Mouse (Mus musculus) kidney, adult 2 months (tissue): ENCODE measurements around the gene Lingo4. TPM values are rescaled to one million over a fixed set of nuclear protein-coding genes. Genes with fewer than 3 reads are reported as not detected.
A peak's percentile ranks its signal among the peaks of the same experiment; 100 is the strongest.

ENCODE experiments used
- DNase-seq: peaks from one replicate; pipeline ENCODE4 v3.0.0; 2021
- H3K27ac ChIP-seq: fragments of 200-500 bp; 2 replicates; pipeline ENCODE4 v1.5.1; 2012; ENCODE audit warnings: low read depth, low read length, control low read depth, inconsistent platforms; ENCODE audit not compliant: insufficient read depth
- H3K27me3 ChIP-seq: fragments of 200-500 bp; replicated peaks from 2 replicates; pipeline ENCODE4 v1.6.1; 2012; ENCODE audit warnings: mild to moderate bottlenecking, moderate library complexity, low read length, inconsistent platforms; ENCODE audit not compliant: control insufficient read depth, insufficient read depth
- H3K36me3 ChIP-seq: fragments of 200-500 bp; 2 replicates; pipeline ENCODE4 v1.6.1; 2012; ENCODE audit warnings: mild to moderate bottlenecking, moderate library complexity, low read length, inconsistent platforms; ENCODE audit not compliant: control insufficient read depth, insufficient read depth
- H3K4me1 ChIP-seq: fragments of 200-500 bp; 2 replicates; pipeline ENCODE4 v1.6.1; 2011; ENCODE audit warnings: low read length; ENCODE audit not compliant: control insufficient read depth, insufficient read depth
- H3K4me3 ChIP-seq: fragments of 200-500 bp; 2 replicates; pipeline ENCODE4 v1.5.1; 2011; ENCODE audit warnings: mild to moderate bottlenecking, low read depth, low read length, control low read depth; ENCODE audit not compliant: insufficient read depth
- CTCF ChIP-seq: fragments of 200-500 bp; conservative IDR thresholded peaks from 2 replicates; pipeline ENCODE4 v1.5.1; 2011; ENCODE audit warnings: low read depth, mild to moderate bottlenecking, control low read depth, low read length, moderate library complexity, mixed read lengths; ENCODE audit not compliant: insufficient read depth, insufficient read length
- POLR2A ChIP-seq: fragments of 200-500 bp; IDR thresholded peaks from one replicate; pipeline ENCODE4 v1.6.1; 2011; ENCODE audit warnings: low read depth, low read length, control low read depth
- WGBS: fragments of 180-500 bp; shearing (Covaris S2); methylation state at CpG from one replicate; pipeline ENCODE4 v1.1.7; 2018; 5-methylcytosine and 5-hydroxymethylcytosine counted together
- polyA plus RNA-seq: library from polyadenylated mRNA; depleted of rRNA; stranded (reverse); fragments of >200 nt; gene quantifications from 2 replicates; pipeline ENCODE4 v1.2.3, GENCODE M21; 2012

Lingo4 gene
- polyA plus RNA-seq, 1 experiment: 0.20 TPM

DNA sequence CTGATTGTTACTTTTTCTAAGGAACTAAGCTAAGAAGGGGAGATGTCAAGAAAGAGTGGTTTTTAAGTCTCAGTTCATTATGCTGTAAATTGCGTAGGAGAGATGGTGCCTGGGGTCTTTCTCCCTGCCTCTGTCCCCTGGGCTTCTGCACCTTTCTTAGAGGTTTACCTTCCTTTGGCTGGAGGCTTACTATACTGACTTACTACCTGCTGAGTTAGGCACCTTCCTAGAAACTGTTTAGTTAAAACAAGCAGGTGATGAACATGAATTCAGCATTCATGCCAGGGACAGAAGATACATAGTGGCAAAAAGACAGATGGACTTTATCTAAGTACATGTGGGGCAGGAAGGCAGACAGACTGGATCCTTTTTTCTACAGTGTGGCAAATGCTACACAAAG lies 2.0 kb upstream of the Lingo4 start:
- Histone ChIP-seq H3K27ac (no peak overlapping the region), H3K36me3 (no peaks in the 10 kb centered on the region; the same call in 1 of the 2 replicates), H3K4me1 (no peaks in the 10 kb centered on the region; the same call in 1 of the 2 replicates), H3K27me3 (no peaks in the 10 kb centered on the region), H3K4me3 (no peak overlapping the region)
- WGBS: 80% methylated on average over 1 of the region's 1 CpGs
- DNase-seq: no peak
- no peak for TF ChIP-seq CTCF
- TF ChIP-seq POLR2A: no peak

DNA sequence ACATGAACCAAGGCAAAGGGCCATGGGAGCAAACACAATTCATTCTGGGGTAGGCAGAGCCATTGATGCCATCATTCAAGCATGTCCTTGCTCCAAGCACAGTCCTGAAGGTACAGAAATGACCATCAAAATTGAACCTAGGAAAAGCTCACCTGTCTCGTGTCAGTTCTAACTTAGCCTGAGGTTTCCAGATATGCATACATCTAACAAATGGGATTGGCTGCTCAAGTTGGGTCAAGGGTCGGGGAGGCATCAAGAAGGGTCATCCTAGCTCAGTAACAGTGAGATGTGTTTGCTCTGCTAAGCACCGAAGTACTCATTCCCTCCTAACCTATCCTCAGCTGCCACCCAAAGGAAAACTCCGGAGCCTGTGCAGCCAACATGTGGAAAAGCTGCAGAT lies 1.5 kb upstream of the Lingo4 start:
- Histone ChIP-seq H3K36me3 (no peaks in the 10 kb centered on the region; the same call in 1 of the 2 replicates), H3K27me3 (no peaks in the 10 kb centered on the region), H3K4me1 (no peaks in the 10 kb centered on the region; the same call in 1 of the 2 replicates), H3K4me3 (no peak overlapping the region), H3K27ac (no peak overlapping the region)
- DNase-seq: no peak
- 85% methylated on average over 4 of the region's 4 CpGs for WGBS
- no peak for TF ChIP-seq POLR2A
- no peak for TF ChIP-seq CTCF

DNA sequence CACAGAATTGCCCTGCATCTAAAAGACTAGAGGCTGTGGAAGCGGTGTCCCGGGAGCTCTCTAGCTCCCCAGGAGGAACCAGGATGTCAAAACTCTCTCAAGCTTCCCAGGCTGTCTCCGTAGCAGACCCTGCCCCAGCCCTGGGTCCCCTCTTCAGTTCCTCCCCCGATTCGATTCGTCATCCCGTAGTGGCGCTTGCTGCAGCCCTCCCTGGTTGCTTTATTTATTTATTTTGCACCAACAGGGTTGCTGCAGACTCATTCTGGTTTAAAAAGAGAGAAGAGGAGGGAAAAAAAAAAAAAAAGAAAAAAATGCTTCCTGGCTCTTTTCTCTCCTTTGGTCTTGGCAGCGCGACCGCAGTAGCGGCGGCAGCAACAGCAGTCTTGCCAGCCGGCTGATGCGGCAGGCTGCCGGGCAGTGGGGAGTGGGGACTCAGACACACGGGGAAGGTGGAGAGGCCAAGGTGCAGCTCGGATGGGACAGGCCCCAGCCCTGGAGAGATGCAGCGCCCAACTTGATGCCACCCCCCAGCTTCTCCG lies 695 bp downstream of the Lingo4 start:
- DNase-seq: no peak
- H3K36me3 ChIP-seq: no peaks in the 10 kb centered on the region
- no peak overlapping the region for H3K4me3 ChIP-seq
- TF ChIP-seq CTCF (no peak), POLR2A (peak; percentile 13)
- no peak overlapping the region for H3K27ac ChIP-seq
- H3K27me3 ChIP-seq: no peaks in the 10 kb centered on the region
- WGBS: 4% methylated on average over 20 of the region's 20 CpGs
- no peaks in the 10 kb centered on the region; the same call in 1 of the 2 replicates for H3K4me1 ChIP-seq

DNA sequence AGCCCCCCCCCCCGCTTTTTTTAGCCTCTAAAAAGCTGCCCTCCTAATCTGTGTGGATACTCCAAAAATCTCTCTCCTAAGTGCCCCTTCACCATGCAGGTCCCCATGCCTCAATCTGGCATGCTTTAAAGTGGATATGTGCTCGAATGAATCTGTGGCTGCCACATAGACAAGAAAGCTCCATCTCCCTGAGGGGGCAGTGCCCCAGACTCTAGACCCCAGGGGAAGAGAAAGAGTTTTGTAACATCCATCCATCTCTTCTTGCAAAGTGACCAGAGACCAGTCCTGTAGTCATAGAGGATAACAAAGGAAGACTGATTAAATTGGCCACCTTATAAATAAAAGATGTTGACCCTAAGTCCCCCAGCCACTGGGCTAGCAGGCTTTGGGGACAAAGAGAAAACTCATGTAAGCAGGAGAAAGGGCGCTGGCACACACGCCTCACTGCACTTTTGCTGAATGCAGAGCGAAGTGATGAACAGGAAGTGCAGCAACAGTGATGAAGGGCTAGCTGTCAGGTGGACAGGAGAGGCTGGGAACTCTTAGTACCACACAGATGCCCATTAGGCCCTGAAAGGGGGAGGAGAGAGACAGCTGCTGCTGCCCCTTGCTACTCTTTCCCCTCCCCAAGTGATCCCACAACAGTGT lies 1.5 kb downstream of the Lingo4 start:
- H3K4me1 ChIP-seq: no peaks in the 10 kb centered on the region; the same call in 1 of the 2 replicates
- WGBS: 47% methylated on average over 5 of the region's 5 CpGs
- H3K27ac ChIP-seq: no peak overlapping the region
- H3K27me3 ChIP-seq: no peaks in the 10 kb centered on the region
- no peak for TF ChIP-seq CTCF
- no peak for TF ChIP-seq POLR2A
- no peaks in the 10 kb centered on the region for H3K36me3 ChIP-seq
- H3K4me3 ChIP-seq: no peak overlapping the region
- no peak for DNase-seq

DNA sequence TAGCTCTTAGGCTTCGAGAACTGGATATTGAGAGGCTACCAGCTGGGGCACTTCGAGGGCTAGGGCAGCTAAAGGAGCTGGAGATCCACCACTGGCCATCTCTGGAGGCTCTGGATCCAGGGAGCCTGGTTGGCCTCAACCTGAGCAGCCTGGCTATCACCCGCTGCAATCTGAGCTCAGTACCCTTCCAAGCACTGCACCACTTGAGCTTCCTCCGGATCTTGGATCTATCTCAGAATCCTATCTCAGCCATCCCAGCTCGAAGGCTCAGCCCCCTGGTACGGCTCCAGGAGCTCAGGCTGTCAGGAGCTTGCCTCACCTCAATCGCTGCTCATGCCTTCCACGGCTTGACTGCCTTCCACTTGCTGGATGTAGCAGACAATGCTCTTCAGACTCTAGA lies 4.1 kb downstream of the Lingo4 start:
- Histone ChIP-seq H3K36me3 (no peaks in the 10 kb centered on the region), H3K4me1 (peaks cover 3% of the 10 kb centered on the region; the same call in 1 of the 2 replicates), H3K4me3 (no peak overlapping the region), H3K27ac (no peak overlapping the region), H3K27me3 (no peaks in the 10 kb centered on the region)
- TF ChIP-seq POLR2A (no peak), CTCF (no peak)
- no peak for DNase-seq
- WGBS: 73% methylated on average over 8 of the region's 8 CpGs

DNA sequence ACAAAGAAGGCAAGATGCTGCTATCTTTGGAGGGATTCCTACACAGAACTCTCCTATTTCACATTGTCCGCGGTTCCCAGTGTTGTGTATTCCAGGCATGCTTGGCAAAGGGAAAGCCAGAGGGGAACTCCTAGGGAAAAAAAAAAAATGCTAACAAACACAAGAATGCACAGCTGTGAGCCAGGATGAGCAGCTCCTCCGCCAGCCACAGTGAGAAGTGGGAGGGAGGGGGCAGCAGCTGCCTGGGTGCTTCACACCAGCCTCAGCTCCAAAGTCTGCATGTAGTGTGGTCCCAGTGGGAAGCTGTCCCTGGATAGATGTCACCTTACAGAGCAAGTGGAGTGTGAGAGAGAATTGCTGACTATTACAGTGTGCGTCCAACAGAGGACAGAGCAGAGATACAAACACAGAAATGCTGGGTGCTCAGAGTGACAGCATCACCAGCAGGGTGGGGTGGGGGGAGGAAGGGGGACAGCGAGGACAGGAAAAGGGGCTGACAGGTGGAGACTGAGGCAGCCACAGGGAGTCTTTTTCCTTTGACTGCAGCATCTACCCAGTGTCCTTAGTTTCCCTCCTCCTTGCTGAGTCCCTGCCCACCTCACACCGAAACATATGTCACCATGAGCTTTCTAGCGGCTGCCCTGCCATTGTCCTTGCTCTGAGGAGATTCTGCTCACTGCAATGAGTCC lies 6.2 kb downstream of the Lingo4 start:
- 32% methylated on average over 7 of the region's 7 CpGs for WGBS
- Histone ChIP-seq H3K36me3 (no peaks in the 10 kb centered on the region), H3K4me3 (no peak overlapping the region)

DNA sequence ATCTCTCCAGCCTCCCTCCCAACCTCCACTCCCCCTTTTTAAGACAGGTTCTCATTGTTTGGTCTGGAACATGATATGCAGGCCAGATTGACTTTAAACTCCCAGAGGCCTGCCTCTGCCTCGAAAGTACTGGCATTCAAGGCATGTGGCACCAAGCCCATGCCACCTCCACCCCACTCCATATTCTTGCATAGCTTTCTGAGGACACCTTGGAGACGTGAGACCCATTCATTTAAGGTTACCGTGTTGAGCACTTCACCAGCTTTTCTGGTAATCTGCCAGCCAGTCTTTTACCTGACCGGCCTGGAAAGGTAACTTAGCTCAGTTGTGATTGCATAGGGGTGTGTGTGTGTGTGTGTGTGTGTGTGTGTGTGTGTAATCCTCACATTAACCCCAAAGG lies 7.2 kb downstream of the Lingo4 start:
- peak; percentile 40 for DNase-seq
- 0 out of 2 replicates have a peak, but pooled peaks cover 3% of the 10 kb centered on the region for H3K4me1 ChIP-seq
- 32% methylated on average over 4 of the region's 4 CpGs for WGBS

More for the DNA sequence above, 6.2 kb downstream of the Lingo4 start:
- no peak for DNase-seq
- no peak overlapping the region for H3K27ac ChIP-seq
- 0 out of 2 replicates have a peak, but pooled peaks cover 3% of the 10 kb centered on the region for H3K4me1 ChIP-seq
- TF ChIP-seq CTCF (no peak), POLR2A (no peak)
- no peaks in the 10 kb centered on the region for H3K27me3 ChIP-seq

More for the DNA sequence above, 7.2 kb downstream of the Lingo4 start:
- no peaks in the 10 kb centered on the region for H3K27me3 ChIP-seq
- H3K27ac ChIP-seq: no peak overlapping the region
- no peak overlapping the region for H3K4me3 ChIP-seq
- TF ChIP-seq POLR2A (no peak), CTCF (no peak)
- H3K36me3 ChIP-seq: no peaks in the 10 kb centered on the region
